Mouse (Mus musculus) lung, embryonic 15.5 days (tissue): Measurements from ENCODE around the gene Zfp708. TPM values are rescaled to one million over a fixed set of nuclear protein-coding genes. Genes with fewer than 3 reads are reported as not detected.

Source experiments
- ATAC-seq: fragments of 200-750 bp; cut with Nextera tagmentation; 2 replicates; pipeline ENCODE4 v1.8.0; 2017; ENCODE audit warnings: moderate number of reproducible peaks, borderline replicate concordance; ENCODE audit not compliant: low FRiP score, low TSS enrichment; ENCODE audit errors: extremely low read depth
- H3K27ac ChIP-seq: fragments of 300-500 bp; sonication (generic); 2 replicates; pipeline ENCODE4 v1.5.1; 2015; ENCODE audit warnings: moderate library complexity, mild to moderate bottlenecking, inconsistent platforms
- H3K27me3 ChIP-seq: fragments of 300-500 bp; sonication (generic); 2 replicates; pipeline ENCODE4 v1.6.1; 2015; ENCODE audit warnings: inconsistent platforms
- H3K36me3 ChIP-seq: fragments of 300-500 bp; sonication (generic); 2 replicates; pipeline ENCODE4 v1.6.1; 2015; ENCODE audit warnings: inconsistent platforms
- H3K4me1 ChIP-seq: fragments of 300-500 bp; sonication (generic); 2 replicates; pipeline ENCODE4 v1.6.1; 2015; ENCODE audit warnings: inconsistent platforms
- H3K4me2 ChIP-seq: fragments of 300-500 bp; sonication (generic); 2 replicates; pipeline ENCODE4 v1.6.1; 2015; ENCODE audit warnings: inconsistent platforms, mild to moderate bottlenecking, moderate library complexity
- H3K4me3 ChIP-seq: fragments of 300-500 bp; sonication (generic); 2 replicates; pipeline ENCODE4 v1.5.1; 2015; ENCODE audit warnings: mild to moderate bottlenecking, inconsistent platforms
- H3K9ac ChIP-seq: fragments of 300-500 bp; sonication (generic); 2 replicates; pipeline ENCODE4 v1.6.1; 2015; ENCODE audit warnings: inconsistent platforms
- H3K9me3 ChIP-seq: fragments of 300-500 bp; sonication (generic); 2 replicates; pipeline ENCODE4 v1.6.1; 2016; ENCODE audit warnings: inconsistent platforms
- WGBS: fragments of 180-500 bp; shearing (Covaris S2); methylation state at CpG from one replicate; pipeline ENCODE4 v1.1.7; 2015; 5-methylcytosine and 5-hydroxymethylcytosine counted together
- polyA plus RNA-seq: library from polyadenylated mRNA; unstranded; fragments of >200 nt; fragmentation: Nextera tagmentation; extraction: Ambion mirVana; gene quantifications from 2 replicates; pipeline ENCODE4 v1.2.1, GENCODE M21; 2015

Gene Zfp708
- polyA plus RNA-seq, 1 experiment from 2014 or later: 5.5 TPM

DNA sequence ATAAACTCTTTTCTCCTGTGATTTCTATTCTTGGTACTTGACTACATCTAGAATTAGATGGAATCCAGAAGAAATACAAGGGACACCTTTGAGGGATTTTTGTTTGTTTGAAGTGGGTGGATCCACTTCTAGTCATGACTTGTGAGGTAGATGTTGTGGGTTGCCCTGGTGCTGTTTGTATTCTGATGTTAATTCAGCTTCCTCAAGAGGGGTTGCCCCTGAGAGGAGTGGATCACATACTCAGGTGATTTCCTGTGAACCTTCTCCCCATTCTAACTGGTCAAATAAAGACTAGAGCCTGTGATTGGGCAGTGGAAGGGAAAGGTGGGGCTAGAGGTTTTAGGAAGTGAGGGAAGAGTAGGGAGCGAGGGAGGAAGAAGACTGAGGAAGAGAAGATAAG lies 15.8 kb downstream of the Zfp708 start:
- Histone ChIP-seq H3K27ac (peak overlapping the region; percentile 93), H3K4me3 (peak overlapping the region; percentile 63), H3K9me3 (no peaks in the 10 kb centered on the region), H3K36me3 (no peaks in the 10 kb centered on the region; the same call in 1 of the 2 replicates), H3K4me1 (peaks cover 11% of the 10 kb centered on the region), H3K9ac (no peak overlapping the region), H3K4me2 (peak overlapping the region; percentile 86), H3K27me3 (no peaks in the 10 kb centered on the region)
- WGBS: 63% methylated on average over 1 of the region's 1 CpGs
- ATAC-seq: no peak

DNA sequence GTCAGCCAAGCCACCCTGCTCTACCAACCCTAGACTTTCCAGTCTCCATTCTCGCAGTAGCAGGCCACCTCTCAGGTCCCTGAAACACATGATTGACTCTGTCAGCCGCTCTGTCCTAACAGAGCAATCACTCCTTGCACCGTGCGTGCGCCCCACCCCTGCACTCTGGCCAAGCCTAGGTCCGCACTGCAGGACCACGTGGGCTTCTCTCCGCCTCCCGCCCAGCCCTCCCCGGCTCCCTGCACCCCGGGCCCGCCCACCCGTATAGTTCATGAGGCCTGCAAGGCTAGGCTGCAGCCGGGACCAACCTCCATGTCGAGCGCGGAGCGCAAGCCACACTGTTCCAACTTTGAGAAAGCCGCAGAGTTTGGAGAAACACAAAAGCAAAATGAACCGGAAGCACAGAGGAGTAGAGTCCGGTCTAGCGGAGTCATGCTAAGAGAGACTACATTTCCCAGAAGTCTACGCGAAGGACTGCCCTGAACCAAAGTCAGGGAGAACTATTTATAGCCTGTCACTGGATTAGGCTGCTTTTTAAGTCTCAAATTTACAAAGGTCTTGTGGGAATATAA lies 16.5 kb downstream of the Zfp708 start:
- under 1% methylated on average over 24 of the region's 24 CpGs for WGBS
- Histone ChIP-seq H3K4me1 (peaks cover 11% of the 10 kb centered on the region), H3K36me3 (peaks cover 4% of the 10 kb centered on the region), H3K4me3 (peak overlapping the region; percentile 63), H3K27me3 (no peaks in the 10 kb centered on the region), H3K9me3 (no peaks in the 10 kb centered on the region), H3K27ac (peak overlapping the region; percentile 93), H3K4me2 (peak overlapping the region; percentile 86), H3K9ac (peak overlapping the region; percentile 76)
- ATAC-seq: peak; percentile 99

DNA sequence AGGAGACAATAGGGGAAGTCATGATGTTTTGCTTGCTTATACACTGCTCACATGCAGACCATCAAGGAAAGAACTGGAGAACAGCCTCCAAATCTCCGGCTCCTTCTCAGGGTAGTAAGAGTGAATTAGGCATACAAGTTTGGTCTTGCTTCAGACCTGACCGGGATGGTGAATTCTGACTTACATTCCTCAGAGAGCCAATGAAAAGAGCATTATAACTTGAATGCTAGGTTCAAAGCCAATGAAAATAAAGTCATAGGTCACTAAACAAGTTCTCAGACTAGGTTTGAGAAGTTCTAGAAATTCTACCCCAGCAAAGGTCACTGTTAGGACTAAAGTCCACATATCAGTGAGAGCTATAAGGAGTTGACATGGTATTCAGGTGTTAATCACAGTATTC lies 20.5 kb downstream of the Zfp708 start:
- Histone ChIP-seq H3K36me3 (peaks cover 28% of the 10 kb centered on the region), H3K4me3 (no peak overlapping the region), H3K4me1 (peaks cover 11% of the 10 kb centered on the region), H3K4me2 (no peak overlapping the region), H3K27ac (no peak overlapping the region), H3K9ac (no peak overlapping the region), H3K27me3 (no peaks in the 10 kb centered on the region), H3K9me3 (no peaks in the 10 kb centered on the region; the same call in 1 of the 2 replicates)
- WGBS: 97% methylated on average over 2 of the region's 2 CpGs
- no peak for ATAC-seq

DNA sequence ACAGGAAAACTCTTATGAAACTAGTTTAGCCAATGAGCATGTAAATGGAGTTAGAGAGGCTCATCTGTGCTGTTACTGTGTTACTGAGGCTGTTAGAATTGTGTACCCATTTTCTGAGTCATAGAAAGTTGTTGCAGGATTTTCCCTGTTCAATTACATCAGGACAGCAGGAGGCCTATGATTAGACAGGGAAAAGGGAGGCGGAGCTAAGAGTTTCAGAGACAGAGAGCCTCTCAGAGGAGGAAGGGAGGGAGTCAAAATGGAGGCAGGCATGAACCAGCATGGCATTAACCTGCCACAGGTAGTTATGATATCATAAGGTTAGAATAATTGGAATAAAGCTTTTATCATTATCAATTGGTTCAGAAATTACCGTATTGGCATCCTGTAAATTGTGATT lies 25.0 kb downstream of the Zfp708 start:
- 89% methylated on average over 2 of the region's 2 CpGs for WGBS
- Histone ChIP-seq H3K27ac (no peak overlapping the region), H3K9me3 (peaks cover 7% of the 10 kb centered on the region; the same call in 1 of the 2 replicates), H3K4me1 (no peaks in the 10 kb centered on the region), H3K4me2 (no peak overlapping the region), H3K9ac (no peak overlapping the region), H3K27me3 (no peaks in the 10 kb centered on the region), H3K36me3 (peaks cover 51% of the 10 kb centered on the region), H3K4me3 (no peak overlapping the region)
- no peak for ATAC-seq

DNA sequence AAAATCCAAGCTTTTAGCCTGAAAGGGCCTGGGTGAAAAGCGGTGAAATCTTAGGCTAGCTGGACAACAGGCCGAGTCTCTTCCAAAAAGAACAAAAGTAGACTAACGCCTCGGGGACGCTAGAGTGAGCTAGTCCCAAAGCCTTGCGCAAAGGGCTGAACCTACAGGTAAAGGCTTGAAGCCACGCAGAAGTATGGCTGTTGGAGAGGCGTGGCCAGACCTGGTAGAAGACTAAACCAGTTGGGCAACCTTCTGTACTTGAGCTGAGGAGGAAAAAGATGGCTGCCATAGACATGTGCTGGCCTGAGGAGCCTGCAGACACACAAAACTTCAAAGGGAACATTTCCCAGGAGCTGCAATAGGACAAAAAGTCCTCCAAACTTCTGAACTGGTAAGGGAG lies 32.4 kb downstream of the Zfp708 start:
- no peaks in the 10 kb centered on the region; the same call in 1 of the 2 replicates for H3K4me1 ChIP-seq
- 87% methylated on average over 8 of the region's 8 CpGs for WGBS
- no peak for ATAC-seq
- no peak overlapping the region for H3K27ac ChIP-seq
- no peaks in the 10 kb centered on the region for H3K27me3 ChIP-seq
- no peak overlapping the region for H3K4me3 ChIP-seq
- H3K4me2 ChIP-seq: no peak overlapping the region
- H3K9me3 ChIP-seq: peaks cover 4% of the 10 kb centered on the region; the same call in 1 of the 2 replicates
- no peak overlapping the region for H3K9ac ChIP-seq
- peaks cover 17% of the 10 kb centered on the region for H3K36me3 ChIP-seq

DNA sequence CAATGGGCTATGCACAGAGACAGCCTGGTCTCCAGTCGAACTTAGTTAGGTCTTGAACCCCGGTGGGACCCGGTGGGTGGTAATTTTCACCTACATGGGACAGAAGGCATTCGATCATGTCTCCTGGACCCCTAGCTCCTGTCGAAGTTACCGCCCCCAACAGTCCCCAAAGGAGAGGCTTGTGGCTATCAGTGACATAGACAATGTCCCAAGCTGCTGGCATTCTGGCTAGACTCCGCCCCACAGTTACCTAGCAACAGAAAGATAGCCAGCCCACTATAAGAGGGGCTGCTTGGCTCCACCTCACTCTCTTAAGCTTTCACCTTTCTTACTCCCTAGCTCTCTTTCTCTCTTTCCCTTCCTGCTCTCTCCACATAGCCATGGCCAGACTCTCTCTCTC lies 35.3 kb downstream of the Zfp708 start:
- ATAC-seq: no peak
- H3K36me3 ChIP-seq: peaks cover 4% of the 10 kb centered on the region; the same call in 1 of the 2 replicates
- WGBS: 54% methylated on average over 7 of the region's 7 CpGs
- H3K27ac ChIP-seq: no peak overlapping the region
- no peaks in the 10 kb centered on the region for H3K9me3 ChIP-seq
- no peak overlapping the region for H3K9ac ChIP-seq
- no peaks in the 10 kb centered on the region for H3K27me3 ChIP-seq
- H3K4me3 ChIP-seq: no peak overlapping the region
- no peak overlapping the region for H3K4me2 ChIP-seq
- H3K4me1 ChIP-seq: peaks cover 5% of the 10 kb centered on the region; the same call in 1 of the 2 replicates

DNA sequence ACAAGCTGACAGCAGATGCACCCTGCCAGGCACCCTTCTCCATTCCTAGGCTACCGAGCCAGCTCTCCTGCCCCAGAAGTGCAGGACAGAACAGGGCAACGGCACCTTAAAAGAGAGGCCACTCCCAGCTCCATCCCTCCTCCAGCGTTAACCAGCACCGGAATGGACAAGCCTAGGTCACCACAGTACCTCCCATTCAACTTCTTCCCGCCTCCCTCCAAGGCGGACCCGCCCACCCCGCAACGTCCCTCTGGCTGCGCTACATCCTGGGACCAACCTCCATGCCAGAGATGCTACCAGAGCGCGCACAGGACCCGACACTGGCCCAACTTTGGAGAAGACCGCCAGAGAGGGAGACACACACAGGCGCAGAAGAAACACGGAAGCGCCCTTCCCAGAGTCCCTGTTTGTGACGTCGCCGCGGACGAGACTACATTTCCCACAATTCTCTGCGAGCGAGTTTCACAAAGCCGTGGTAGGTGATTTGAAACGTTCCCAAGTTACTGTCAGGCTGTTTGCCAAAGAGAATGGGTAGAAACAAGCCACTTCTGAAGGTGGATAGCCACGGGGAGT lies 36.9 kb downstream of the Zfp708 start, which contains the start of gene Zfp712:
Gene Zfp712 (minus strand): TSS at position 385 of the 573 bp plus-strand sequence.
- WGBS: under 1% methylated on average over 27 of the region's 27 CpGs
- H3K4me2 ChIP-seq: peak within 1 kb of the TSS; percentile 67

DNA sequence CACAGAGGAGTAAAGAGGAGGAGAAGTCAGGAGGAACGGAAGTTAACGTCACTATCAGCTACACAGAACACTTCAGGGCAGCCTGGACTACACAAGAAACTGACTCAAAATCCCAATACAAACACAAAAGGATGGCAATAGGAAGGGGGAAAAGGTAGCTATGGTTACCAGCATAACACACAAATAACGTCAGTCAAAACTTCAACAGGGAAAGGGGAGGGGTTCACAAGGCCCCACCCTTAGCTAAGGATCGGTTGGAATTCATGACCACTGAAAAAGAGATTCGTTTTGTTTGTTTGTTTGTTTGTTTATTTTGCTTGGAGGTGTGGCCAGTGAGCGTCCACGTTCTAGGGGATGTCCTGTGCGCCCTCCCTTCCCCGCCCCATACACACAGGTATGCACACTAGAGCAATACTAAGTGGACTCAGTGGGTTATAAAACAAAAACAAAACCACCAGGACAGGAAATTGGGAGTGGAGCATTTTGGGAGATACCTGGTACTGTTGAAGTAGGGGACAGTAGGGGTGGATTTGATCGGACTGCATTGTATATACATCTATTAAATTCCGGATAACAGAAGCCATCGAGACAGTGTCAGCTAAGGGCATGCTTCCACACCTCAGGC lies 37.5 kb downstream of the Zfp708 start:
- Histone ChIP-seq H3K36me3 (no peaks in the 10 kb centered on the region), H3K27me3 (no peaks in the 10 kb centered on the region), H3K27ac (peak overlapping the region; percentile 90), H3K4me1 (peaks cover 5% of the 10 kb centered on the region; the same call in 1 of the 2 replicates), H3K4me3 (peak overlapping the region; percentile 71), H3K4me2 (peak overlapping the region; percentile 67), H3K9me3 (no peaks in the 10 kb centered on the region), H3K9ac (peak overlapping the region; percentile 55)
- ATAC-seq: peak; percentile 56
- WGBS: 3% methylated on average over 12 of the region's 12 CpGs

More for the DNA sequence above, 36.9 kb downstream of the Zfp708 start, which contains the start of gene Zfp712:
- no peaks in the 10 kb centered on the region for H3K27me3 ChIP-seq
- H3K9ac ChIP-seq: peak within 1 kb of the TSS; percentile 55
- H3K36me3 ChIP-seq: no peaks in the 10 kb centered on the region
- H3K9me3 ChIP-seq: no peaks in the 10 kb centered on the region
- peak; percentile 96 for ATAC-seq
- H3K27ac ChIP-seq: peak within 1 kb of the TSS; percentile 90
- peak within 1 kb of the TSS; percentile 71 for H3K4me3 ChIP-seq
- peaks cover 5% of the 10 kb centered on the region; the same call in 1 of the 2 replicates for H3K4me1 ChIP-seq

Other genes starting within 250 kb of the Zfp708 start
- gene Gm10767, start 193.1 kb downstream of the Zfp708 start, polyA plus RNA-seq: 0.72 and 1.4 TPM in 2 replicates
- 3.7 TPM in 2 replicates for gene Zfp712, start 36.8 kb downstream of the Zfp708 start, polyA plus RNA-seq
- 3.4 and 3.5 TPM in 2 replicates for gene Gm28557, start 10.6 kb upstream of the Zfp708 start, polyA plus RNA-seq
- gene Rslcan18, start 18.3 kb upstream of the Zfp708 start, polyA plus RNA-seq: 0.16 and 0.39 TPM in 2 replicates
- gene Zfp759, start 23.7 kb upstream of the Zfp708 start, polyA plus RNA-seq: 1.9 TPM in 2 replicates
- gene Rsl1, start 75.2 kb upstream of the Zfp708 start, polyA plus RNA-seq: 9.0 and 9.1 TPM in 2 replicates
- gene Zfp455, start 96.5 kb upstream of the Zfp708 start, polyA plus RNA-seq: 1.6 and 1.9 TPM in 2 replicates
- gene Zfp458, start 180.5 kb upstream of the Zfp708 start, polyA plus RNA-seq: 1.5 TPM in 2 replicates
- 0.21 and 0.92 TPM in 2 replicates for gene Zfp457, start 208.5 kb upstream of the Zfp708 start, polyA plus RNA-seq
- gene Zfp595, start 234.6 kb upstream of the Zfp708 start, polyA plus RNA-seq: 2.7 and 2.8 TPM in 2 replicates